In genomic region chr3:116808507-116809217, GRCm38 (mm10) we compare ENCODE assay signal across 8 mouse cellular contexts. TPM values are rescaled to one million over a fixed set of nuclear protein-coding genes. Genes with fewer than 3 reads are reported as not detected.
A peak's percentile ranks its signal among the peaks of the same experiment; 100 is the strongest.
DNase-seq lines count a peak whose midpoint lies in the region; ATAC-seq and TF ChIP-seq lines count a peak whose summit lies in the region.

No protein-coding gene starts in this region.

- H3K36me3 ChIP-seq in heart, embryonic 10.5 days: no peaks in the 10 kb centered on the region
- H3K36me3 ChIP-seq in ES-Bruce4 (ENCODE audit: control insufficient read depth, insufficient read depth, low read length, poor library complexity, severe bottlenecking): no peaks in the 10 kb centered on the region
- H3K36me3 ChIP-seq in forebrain, embryonic 10.5 days (replicated peaks): no peaks in the 10 kb centered on the region
- H3K36me3 ChIP-seq in intestine, embryonic 15.5 days: no peaks in the 10 kb centered on the region
- H3K36me3 ChIP-seq in splenic B cell, adult 2 months (ENCODE audit: control insufficient read depth, insufficient read depth, low read length, poor library complexity, severe bottlenecking): no peaks in the 10 kb centered on the region

- no peaks in the 10 kb centered on the region for H3K9me3 ChIP-seq in heart, embryonic 10.5 days
- no peaks in the 10 kb centered on the region for H3K9me3 ChIP-seq in ES-Bruce4 (replicated peaks; ENCODE audit: control insufficient read depth, insufficient read depth, low read length, poor library complexity, severe bottlenecking)
- no peaks in the 10 kb centered on the region for H3K9me3 ChIP-seq in forebrain, embryonic 10.5 days
- H3K9me3 ChIP-seq in intestine, embryonic 15.5 days: no peaks in the 10 kb centered on the region

- ATAC-seq in intestine, embryonic 15.5 days: peak; percentile 73

- H3K4me3 ChIP-seq in heart, embryonic 10.5 days: peak overlapping the region; percentile 78
- H3K4me3 ChIP-seq in ES-Bruce4 (ENCODE audit: low read depth, low read length): peak overlapping the region; percentile 94
- peak overlapping the region; percentile 80 for H3K4me3 ChIP-seq in forebrain, embryonic 10.5 days
- H3K4me3 ChIP-seq in intestine, embryonic 15.5 days (replicated peaks): peak overlapping the region; percentile 64

- no peak for TF ChIP-seq POLR2A in ES-Bruce4 (IDR thresholded peaks at IDR 0.05; ENCODE audit: insufficient read depth, low read length)

- H3K27ac ChIP-seq in heart, embryonic 10.5 days: peak overlapping the region; percentile 94
- no peak overlapping the region for H3K27ac ChIP-seq in ES-Bruce4 (ENCODE audit: insufficient read depth, low read length)
- peak overlapping the region; percentile 90 for H3K27ac ChIP-seq in forebrain, embryonic 10.5 days
- peak overlapping the region; percentile 88 for H3K27ac ChIP-seq in intestine, embryonic 15.5 days

- TF ChIP-seq EP300 in ES-Bruce4 (IDR thresholded peaks at IDR 0.05; ENCODE audit: insufficient read depth, low read depth, low read length): no peak

- H3K4me1 ChIP-seq in heart, embryonic 10.5 days: peaks cover 24% of the 10 kb centered on the region
- no peaks in the 10 kb centered on the region for H3K4me1 ChIP-seq in ES-Bruce4 (ENCODE audit: control insufficient read depth, insufficient read depth, low read length)
- H3K4me1 ChIP-seq in forebrain, embryonic 10.5 days: peaks cover 33% of the 10 kb centered on the region
- H3K4me1 ChIP-seq in intestine, embryonic 15.5 days (replicated peaks): no peaks in the 10 kb centered on the region

- peak overlapping the region; percentile 78 for H3K9ac ChIP-seq in ES-Bruce4 (ENCODE audit: low read depth, poor library complexity, severe bottlenecking)
- H3K9ac ChIP-seq in intestine, embryonic 15.5 days: peak overlapping the region; percentile 50

- WGBS in heart, embryonic 10.5 days: 57% methylated on average over 10 of the region's 10 CpGs
- WGBS in forebrain, embryonic 10.5 days: 66% methylated on average over 10 of the region's 10 CpGs
- 61% methylated on average over 10 of the region's 10 CpGs for WGBS in intestine, embryonic 15.5 days

- peak; percentile 79 for DNase-seq in heart, embryonic 10.5 days (ENCODE audit: low spot score)
- no peak for DNase-seq in heart, postnatal 14 days
- no peak for DNase-seq in forebrain, embryonic 10.5 days (ENCODE audit: extremely low spot score, low spot score)
- peak; percentile 41 for DNase-seq in lung, postnatal 36 days
- peak; percentile 43 for DNase-seq in splenic B cell, adult 2 months (ENCODE audit: low read depth, low spot score)
- no peak for DNase-seq in layer of hippocampus, postnatal 25 days (ENCODE audit: extremely low spot score in 1 of 2, low spot score in 1 of 2)

- H3K4me2 ChIP-seq in intestine, embryonic 15.5 days (replicated peaks): peak overlapping the region; percentile 76

- H3K27me3 ChIP-seq in heart, embryonic 10.5 days (ENCODE audit: insufficient read depth, poor library complexity, severe bottlenecking): no peaks in the 10 kb centered on the region
- H3K27me3 ChIP-seq in ES-Bruce4 (ENCODE audit: control insufficient read depth, insufficient read depth, low read length, poor library complexity, severe bottlenecking): no peaks in the 10 kb centered on the region
- H3K27me3 ChIP-seq in forebrain, embryonic 10.5 days (ENCODE audit: poor library complexity, severe bottlenecking): no peaks in the 10 kb centered on the region
- H3K27me3 ChIP-seq in intestine, embryonic 15.5 days (replicated peaks): no peaks in the 10 kb centered on the region
- H3K27me3 ChIP-seq in splenic B cell, adult 2 months (ENCODE audit: control insufficient read depth, insufficient read depth, low read length, poor library complexity, severe bottlenecking): no peaks in the 10 kb centered on the region

- intact Hi-C loops in heart, postnatal 14 days (cut with DNase I): no loop called here

- no peak for TF ChIP-seq CTCF in ES-Bruce4 (IDR thresholded peaks at IDR 0.05; ENCODE audit: low read depth, low read length)

RNA-seq across cellular contexts. Expression of gene Agl, which starts 0.7 kb away (rescaled TPM):
- 30.7 and 47.2 TPM in 2 replicates for polyA plus RNA-seq in heart, embryonic 10.5 days (2016; fragmentation: Nextera tagmentation; extraction: Ambion mirVana)
- 100 to 1,000 TPM; 183 to 189 TPM for total RNA-seq in heart, postnatal 14 days (2021)
- polyA plus RNA-seq in ES-Bruce4 (2011; ENCODE audit: insufficient read depth, insufficient read length, low read depth, missing spikeins): 15.2 and 15.8 TPM in 2 replicates
- polyA plus RNA-seq in forebrain, embryonic 10.5 days (2016; fragmentation: Nextera tagmentation; extraction: Ambion mirVana): 9.9 and 11.0 TPM in 2 replicates
- 12.1 and 12.2 TPM in 2 replicates for polyA plus RNA-seq in intestine, embryonic 15.5 days (2015; fragmentation: Nextera tagmentation; extraction: Ambion mirVana)
- 10 to 100 TPM; 26.2 to 29.3 TPM for total RNA-seq in layer of hippocampus, postnatal 25 days (2021)

RNA-seq across cellular contexts. Expression of gene Frrs1, which starts 50.6 kb away (rescaled TPM):
- 24.8 and 32.7 TPM in 2 replicates for polyA plus RNA-seq in heart, embryonic 10.5 days (2016; fragmentation: Nextera tagmentation; extraction: Ambion mirVana)
- 1 to 10 TPM; 4.8 to 5.2 TPM for total RNA-seq in heart, postnatal 14 days (2021)
- polyA plus RNA-seq in ES-Bruce4 (2011; ENCODE audit: insufficient read depth, insufficient read length, low read depth, missing spikeins): 60.3 and 65.0 TPM in 2 replicates
- 14.7 and 16.3 TPM in 2 replicates for polyA plus RNA-seq in forebrain, embryonic 10.5 days (2016; fragmentation: Nextera tagmentation; extraction: Ambion mirVana)
- 36.6 and 39.0 TPM in 2 replicates for polyA plus RNA-seq in intestine, embryonic 15.5 days (2015; fragmentation: Nextera tagmentation; extraction: Ambion mirVana)
- under 1 TPM; 0.84 to 0.89 TPM for total RNA-seq in layer of hippocampus, postnatal 25 days (2021)

Comparison
In these comparisons a context has a peak if more than half of its experiments do, and no peak if none do; other contexts are left out.
1. DNase-seq: peak in heart, embryonic 10.5 days (single experiment), lung, postnatal 36 days (single experiment) and splenic B cell, adult 2 months (single experiment); none in heart, postnatal 14 days (0 of 2), forebrain, embryonic 10.5 days (single experiment) and layer of hippocampus, postnatal 25 days (0 of 2).
2. Peak in every context shown above with its lines, with median percentiles within 50 percentile points of each other: H3K4me3 ChIP-seq.